Mouse (Mus musculus) small intestine, adult 2 months (tissue): Measurements from ENCODE around the gene Dido1.

Experiments
- CTCF ChIP-seq: fragments of 200-500 bp; IDR thresholded peaks from 2 replicates; pipeline ENCODE4 v1.5.1; 2012; ENCODE audit warnings: low read depth, mild to moderate bottlenecking, control low read depth, inconsistent platforms, low read length, moderate library complexity, mixed read lengths; ENCODE audit not compliant: insufficient replicate concordance, insufficient read length; ENCODE audit errors: extremely low read depth
- POLR2A ChIP-seq: fragments of 200-500 bp; IDR thresholded peaks from 2 replicates; pipeline ENCODE4 v1.6.1; 2012; ENCODE audit warnings: low read depth, mild to moderate bottlenecking, control low read depth, inconsistent platforms, low read length, moderate library complexity

DNA sequence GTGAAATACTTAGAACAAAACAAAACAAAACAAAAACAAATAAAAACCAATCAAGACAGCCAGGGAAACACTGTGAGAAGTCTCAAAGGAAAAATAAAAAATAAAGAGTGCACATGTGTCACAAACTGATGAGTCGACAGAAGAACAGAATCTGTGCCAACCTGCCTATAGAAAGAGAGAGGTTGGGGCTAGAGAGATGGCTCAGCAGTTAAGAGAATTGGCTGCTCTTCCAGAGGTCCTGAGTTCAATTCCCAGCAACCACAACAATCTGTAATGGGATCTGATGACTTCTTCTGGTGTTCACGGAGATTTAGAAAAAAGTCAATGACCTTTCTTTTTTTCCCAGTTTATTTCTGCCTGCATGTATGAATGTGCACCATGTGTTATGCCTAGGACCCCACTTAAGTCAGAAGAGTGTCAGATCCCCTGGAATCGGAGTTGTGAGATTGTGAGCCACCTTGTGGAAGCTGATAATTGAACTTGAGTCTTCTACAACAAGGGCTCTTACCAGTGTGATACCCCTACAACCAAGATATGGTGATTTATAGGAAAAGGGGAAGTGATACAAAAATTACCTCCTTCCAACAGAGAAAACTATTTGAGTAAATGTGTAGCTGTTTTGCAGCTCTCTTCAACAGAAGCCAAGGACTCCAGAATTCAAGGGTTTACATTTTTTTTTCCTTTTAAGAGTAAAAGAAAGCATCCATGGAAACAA lies 6.0 kb downstream of the Dido1 start:
- TF ChIP-seq POLR2A (no peak), CTCF (no peak)
